Mouse (Mus musculus) embryonic facial prominence, embryonic 10.5 days (tissue): ENCODE results near the gene Gm29609. TPM values are rescaled to one million over a fixed set of nuclear protein-coding genes. Genes with fewer than 3 reads are reported as not detected.
A peak's percentile ranks its signal among the peaks of the same experiment; 100 is the strongest.
"Not testable (repeated sequence)": the region's sequence is repeated elsewhere in the genome, so short reads cannot be mapped to it uniquely, and the experiment has no call there.

Source experiments
- DNase-seq: peaks from one replicate; pipeline ENCODE4 v3.0.0-alpha.2; 2017; ENCODE audit warnings: low spot score
- H3K27ac ChIP-seq: fragments of 300-500 bp; sonication (generic); replicated peaks from 2 replicates; pipeline ENCODE4 v1.5.1; 2016; ENCODE audit warnings: mild to moderate bottlenecking
- H3K27me3 ChIP-seq: fragments of 300-500 bp; sonication (generic); replicated peaks from 2 replicates; pipeline ENCODE4 v1.6.1; 2016; ENCODE audit warnings: low read depth, mild to moderate bottlenecking; ENCODE audit not compliant: poor library complexity, severe bottlenecking
- H3K36me3 ChIP-seq: fragments of 300-500 bp; sonication (generic); replicated peaks from 2 replicates; pipeline ENCODE4 v1.6.1; 2016; ENCODE audit warnings: mild to moderate bottlenecking, moderate library complexity
- H3K4me1 ChIP-seq: fragments of 300-500 bp; sonication (generic); 2 replicates; pipeline ENCODE4 v1.6.1; 2016
- H3K4me3 ChIP-seq: fragments of 300-500 bp; sonication (generic); 2 replicates; pipeline ENCODE4 v1.5.1; 2016; ENCODE audit warnings: mild to moderate bottlenecking, moderate library complexity
- H3K9me3 ChIP-seq: fragments of 300-500 bp; sonication (generic); 2 replicates; pipeline ENCODE4 v1.6.1; 2016; ENCODE audit warnings: mild to moderate bottlenecking
- WGBS: fragments of 180-500 bp; shearing (Covaris S2); methylation state at CpG from one replicate; pipeline ENCODE4 v1.1.7; 2016; 5-methylcytosine and 5-hydroxymethylcytosine counted together
- polyA plus RNA-seq: library from polyadenylated mRNA; unstranded; fragments of >200 nt; fragmentation: Nextera tagmentation; extraction: Ambion mirVana; gene quantifications from 2 replicates; pipeline ENCODE4 v1.2.1, GENCODE M21; 2016

The Gm29609 gene
- polyA plus RNA-seq, result 1.5 TPM in 2 replicates

- DNase-seq, result peak; percentile 94
- peak within 1 kb of the TSS; percentile 71 for H3K4me3 ChIP-seq
- H3K4me1 ChIP-seq, result peaks cover 12% of the 10 kb centered on the region; the same call in 1 of the 2 replicates
- peaks cover 17% of the 10 kb centered on the region for H3K36me3 ChIP-seq
- H3K27me3 ChIP-seq, result no peaks in the 10 kb centered on the region
- under 1% methylated on average over 59 of the region's 59 CpGs for WGBS
- peak within 1 kb of the TSS; percentile 94 for H3K27ac ChIP-seq
- H3K9me3 ChIP-seq, result no peaks in the 10 kb centered on the region
These were observed at the start of gene Gm29609, which contains the start of gene Gtf3c2 for GRCm38 (mm10) chr5:31179766-31180630. TSS of gene Gm29609 (minus strand) at chr5:31179911. TSS of gene Gtf3c2 (minus strand) at chr5:31180144.

DNA sequence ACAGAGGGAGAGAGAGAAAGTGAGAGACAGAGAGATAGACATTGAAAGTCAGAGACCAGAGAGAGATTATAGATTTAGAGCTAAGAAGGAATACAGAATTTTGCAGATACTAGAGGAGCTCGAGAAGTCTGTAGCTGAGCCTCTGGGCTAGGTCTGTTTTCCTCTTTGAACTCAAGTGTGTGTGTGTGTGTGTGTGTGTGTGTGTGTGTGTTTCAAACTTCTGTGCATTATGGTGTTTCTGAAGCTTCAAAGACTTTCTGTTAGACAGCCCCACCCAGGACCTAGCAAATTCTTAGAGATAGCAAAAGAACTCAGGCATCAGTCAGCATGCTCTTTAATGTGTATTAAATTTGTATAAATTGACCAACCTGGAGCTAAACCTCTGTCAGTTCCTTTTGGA lies 46.9 kb upstream of the Gm29609 start:
- DNase-seq, result no peak
- H3K4me3 ChIP-seq, result no peak overlapping the region
- H3K36me3 ChIP-seq, result no peaks in the 10 kb centered on the region
- peaks cover under 1% of the 10 kb centered on the region; the same call in 1 of the 2 replicates for H3K4me1 ChIP-seq
- no peak overlapping the region for H3K27ac ChIP-seq
- 72% methylated on average over 1 of the region's 1 CpGs for WGBS
- no peaks in the 10 kb centered on the region for H3K27me3 ChIP-seq
- H3K9me3 ChIP-seq, result no peaks in the 10 kb centered on the region

DNA sequence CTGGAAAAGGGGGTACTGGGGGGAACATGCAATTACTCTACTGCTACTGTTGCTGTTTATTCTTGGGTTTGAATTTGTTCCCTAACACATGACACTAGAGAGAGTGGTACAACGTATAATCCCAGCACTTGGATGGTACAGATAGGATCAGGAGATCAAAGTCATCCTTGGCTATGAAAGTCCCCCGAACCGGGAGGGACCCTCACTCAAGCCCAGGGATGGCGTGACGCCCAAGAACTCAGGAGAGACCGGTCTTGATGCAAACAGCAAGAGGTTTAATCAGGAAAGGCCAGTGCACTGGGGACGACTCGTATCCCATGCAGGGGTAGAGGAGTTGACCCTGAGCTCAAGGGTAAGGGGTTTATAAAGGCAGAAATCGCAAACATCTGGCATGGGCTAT lies 43.0 kb upstream of the Gm29609 start:
- no peak for DNase-seq
- Histone ChIP-seq H3K9me3 (no peaks in the 10 kb centered on the region), H3K36me3 (no peaks in the 10 kb centered on the region), H3K4me3 (no peak overlapping the region), H3K27me3 (no peaks in the 10 kb centered on the region), H3K27ac (no peak overlapping the region), H3K4me1 (peaks cover 16% of the 10 kb centered on the region)
- WGBS, result 92% methylated on average over 9 of the region's 9 CpGs

- Histone ChIP-seq H3K36me3 (peaks cover 7% of the 10 kb centered on the region; the same call in 1 of the 2 replicates), H3K9me3 (no peaks in the 10 kb centered on the region), H3K27me3 (no peaks in the 10 kb centered on the region), H3K4me1 (peaks cover 16% of the 10 kb centered on the region), H3K4me3 (peak overlapping the region; percentile 99), H3K27ac (peak overlapping the region; percentile 97)
- 14% methylated on average over 11 of the region's 11 CpGs for WGBS
- DNase-seq, result peak; percentile 59
These were observed 41.7 kb upstream of the Gm29609 start for GRCm38 (mm10) chr5:31221304-31221945.

- under 1% methylated on average over 70 of the region's 70 CpGs for WGBS
These were observed 41.0 kb upstream of the Gm29609 start, which contains the start of gene Ppm1g for GRCm38 (mm10) chr5:31220448-31221303. TSS of gene Ppm1g (minus strand) at chr5:31220687.

GRCm38 (mm10) chr5:31219911-31220447 lies 40.3 kb upstream of the Gm29609 start:
- Histone ChIP-seq H3K27me3 (no peaks in the 10 kb centered on the region), H3K4me1 (peaks cover 16% of the 10 kb centered on the region), H3K27ac (peak overlapping the region; percentile 97), H3K4me3 (peak overlapping the region; percentile 99), H3K9me3 (no peaks in the 10 kb centered on the region), H3K36me3 (peaks cover 7% of the 10 kb centered on the region; the same call in 1 of the 2 replicates)
- DNase-seq, result peak; percentile 77
- WGBS, result under 1% methylated on average over 40 of the region's 40 CpGs

More at GRCm38 (mm10) chr5:31220448-31221303, 41.0 kb upstream of the Gm29609 start, which contains the start of gene Ppm1g:
- Histone ChIP-seq H3K27me3 (no peaks in the 10 kb centered on the region), H3K4me3 (peak within 1 kb of the TSS; percentile 99), H3K36me3 (peaks cover 7% of the 10 kb centered on the region; the same call in 1 of the 2 replicates), H3K27ac (peak within 1 kb of the TSS; percentile 97), H3K4me1 (peaks cover 16% of the 10 kb centered on the region), H3K9me3 (no peaks in the 10 kb centered on the region)
- peak; percentile 98 for DNase-seq

DNA sequence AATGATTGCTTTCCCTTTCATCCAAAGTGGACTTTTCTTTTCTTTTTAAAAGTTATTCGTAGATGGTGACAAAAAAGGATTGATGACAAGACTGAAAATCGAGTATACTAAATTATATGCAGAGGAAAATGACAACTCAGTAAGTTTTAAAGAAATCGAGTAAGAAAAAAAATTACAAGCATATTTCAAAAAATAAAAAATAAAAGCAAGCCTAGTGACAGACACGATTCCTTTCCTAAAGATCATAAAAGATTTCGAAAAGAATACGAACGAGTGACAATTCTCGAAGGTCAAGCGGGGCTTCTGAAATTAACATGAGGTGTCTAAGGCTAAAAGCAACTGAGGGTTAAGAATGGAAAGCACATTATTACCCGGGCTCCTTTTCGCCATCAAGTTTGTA lies 39.8 kb upstream of the Gm29609 start:
- Histone ChIP-seq H3K4me1 (peaks cover 16% of the 10 kb centered on the region), H3K27ac (peak overlapping the region; percentile 97), H3K27me3 (no peaks in the 10 kb centered on the region), H3K36me3 (peaks cover 7% of the 10 kb centered on the region; the same call in 1 of the 2 replicates), H3K4me3 (peak overlapping the region; percentile 99), H3K9me3 (no peaks in the 10 kb centered on the region)
- 2% methylated on average over 11 of the region's 11 CpGs for WGBS
- DNase-seq, result no peak

- no peaks in the 10 kb centered on the region for H3K27me3 ChIP-seq
- no peak for DNase-seq
- H3K36me3 ChIP-seq, result peaks cover 7% of the 10 kb centered on the region; the same call in 1 of the 2 replicates
- peaks cover 16% of the 10 kb centered on the region for H3K4me1 ChIP-seq
- H3K27ac ChIP-seq, result no peak overlapping the region
- H3K9me3 ChIP-seq, result no peaks in the 10 kb centered on the region
- 4% methylated on average over 2 of the region's 2 CpGs for WGBS
- peak overlapping the region; percentile 99 for H3K4me3 ChIP-seq
These were observed 39.4 kb upstream of the Gm29609 start for GRCm38 (mm10) chr5:31219070-31219469.

DNA sequence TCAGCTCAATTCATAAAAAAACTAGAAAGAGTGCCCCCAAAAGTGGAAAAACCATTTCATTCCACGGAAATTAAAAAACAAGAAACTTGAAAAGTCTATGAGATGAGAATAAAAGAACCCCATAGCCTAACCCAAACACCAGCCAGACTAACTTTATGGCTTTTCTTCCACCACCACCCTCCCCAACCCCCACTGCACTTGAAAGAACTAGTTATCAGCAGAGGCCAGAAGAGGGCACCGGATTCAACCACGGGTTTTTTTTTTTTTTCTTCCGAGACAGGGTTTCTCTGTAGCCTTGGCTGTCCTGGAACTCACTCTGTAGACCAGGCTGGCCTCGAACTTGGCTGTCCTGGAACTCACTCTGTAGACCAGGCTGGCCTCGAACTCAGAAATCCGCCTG lies 38.6 kb upstream of the Gm29609 start:
- peak overlapping the region; percentile 99; the same call in 1 of the 2 replicates for H3K4me3 ChIP-seq
- no peak for DNase-seq
- 66% methylated on average over 7 of the region's 7 CpGs for WGBS
- peaks cover 7% of the 10 kb centered on the region; the same call in 1 of the 2 replicates for H3K36me3 ChIP-seq
- no peak overlapping the region for H3K27ac ChIP-seq
- H3K9me3 ChIP-seq, result no peaks in the 10 kb centered on the region
- peaks cover 16% of the 10 kb centered on the region for H3K4me1 ChIP-seq
- no peaks in the 10 kb centered on the region for H3K27me3 ChIP-seq

DNA sequence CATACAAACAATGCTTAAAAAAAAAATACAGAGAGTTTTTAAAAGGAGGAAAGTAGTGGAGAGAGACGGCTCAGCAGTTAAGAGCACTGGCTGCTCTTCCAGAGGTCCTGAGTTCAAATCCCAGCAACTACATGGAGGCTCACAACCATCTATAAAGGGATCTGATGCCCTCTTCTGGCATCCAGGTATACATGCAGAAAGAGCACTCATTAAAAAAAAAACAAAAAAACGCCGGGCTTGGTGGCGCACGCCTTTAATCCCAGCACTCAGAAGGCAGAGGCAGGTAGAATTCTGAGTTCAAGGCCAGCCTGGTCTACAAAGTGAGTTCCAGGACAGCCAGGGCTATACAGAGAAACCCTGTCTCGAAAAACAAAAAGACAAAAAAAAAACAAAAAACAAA lies 36.8 kb upstream of the Gm29609 start:
- not testable (repeated sequence) for H3K27ac ChIP-seq, DNase-seq, H3K4me3 ChIP-seq, H3K9me3 ChIP-seq, H3K27me3 ChIP-seq, H3K36me3 ChIP-seq
- H3K4me1 ChIP-seq, result peaks cover 15% of the 10 kb centered on the region
- WGBS, result 90% methylated on average over 6 of the region's 6 CpGs

DNA sequence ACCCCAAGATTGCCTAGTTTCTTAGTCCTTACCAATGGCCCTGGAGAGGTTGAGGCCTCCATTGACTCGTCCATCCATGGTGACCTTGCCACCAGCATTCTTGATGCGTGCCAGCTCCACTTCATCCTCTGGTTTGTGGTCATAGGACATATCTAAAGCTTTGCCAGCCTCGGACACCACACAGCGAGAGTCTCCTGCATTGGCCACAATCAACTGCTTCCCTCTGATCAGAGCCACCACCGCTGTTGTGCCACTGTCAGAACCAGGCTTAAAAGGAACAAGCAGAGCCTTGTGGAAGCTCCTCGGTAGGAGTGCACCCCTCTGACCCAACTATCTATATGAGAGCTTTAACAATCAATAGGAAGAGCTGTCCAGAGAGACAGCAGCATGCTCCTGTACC lies 24.7 kb upstream of the Gm29609 start:
- peaks cover 79% of the 10 kb centered on the region for H3K36me3 ChIP-seq
- H3K27me3 ChIP-seq, result no peaks in the 10 kb centered on the region
- peaks cover 5% of the 10 kb centered on the region for H3K9me3 ChIP-seq
- H3K27ac ChIP-seq, result no peak overlapping the region
- H3K4me3 ChIP-seq, result no peak overlapping the region
- 95% methylated on average over 6 of the region's 6 CpGs for WGBS
- DNase-seq, result no peak
- peaks cover 22% of the 10 kb centered on the region for H3K4me1 ChIP-seq
